Mouse (Mus musculus): ENCODE data around the gene Zc3h12c. TPM values are rescaled to one million over a fixed set of nuclear protein-coding genes. Genes with fewer than 3 reads are reported as not detected.

Zc3h12c gene
- polyA plus RNA-seq, 1 experiment from 2014 or later = 12.8 TPM

- Histone ChIP-seq H3K27me3 (0 out of 2 replicates have a peak, but pooled peaks cover 8% of the 10 kb centered on the region), H3K36me3 (replicated peaks) (0 out of 2 replicates have a peak, but pooled peaks cover 6% of the 10 kb centered on the region), H3K9me3 (no peaks in the 10 kb centered on the region), H3K9ac (no peak overlapping the region), H3K4me3 (replicated peaks) (no peak overlapping the region), H3K27ac (no peak overlapping the region), H3K4me2 (0 out of 2 replicates have a peak overlapping the region, but pooled peaks have one; percentile 13), H3K4me1 (peaks cover 34% of the 10 kb centered on the region)
- 84% methylated on average over 13 of the region's 13 CpGs for WGBS
- no peak for ATAC-seq (ENCODE audit: low FRiP score)
Observed at GRCm38 (mm10) chr9:52165076-52165705, 3.2 kb downstream of the Zc3h12c start.

DNA sequence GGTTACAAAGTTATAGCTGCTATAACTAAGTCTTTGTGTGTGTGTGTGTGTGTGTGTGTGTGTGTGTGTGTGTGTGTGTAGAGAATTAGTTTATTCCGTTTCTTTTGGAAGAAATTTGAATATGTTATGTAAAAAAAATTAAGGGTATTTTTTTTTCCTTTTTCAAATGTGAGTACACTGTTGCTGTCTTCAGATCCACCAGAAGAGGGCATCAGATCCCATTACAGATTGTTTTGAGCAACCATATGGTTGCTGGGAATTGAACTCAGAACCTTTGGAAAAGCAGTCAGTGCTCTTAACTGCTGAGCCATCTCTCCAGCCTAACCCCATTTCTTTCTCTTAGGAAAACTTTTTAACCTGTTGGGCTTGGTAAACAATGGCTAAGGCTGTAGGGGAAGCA lies 7.9 kb downstream of the Zc3h12c start:
- H3K4me3 ChIP-seq (replicated peaks) = no peak overlapping the region
- no peak for ATAC-seq (ENCODE audit: low FRiP score)
- no peaks in the 10 kb centered on the region for H3K9me3 ChIP-seq
- H3K27me3 ChIP-seq = no peaks in the 10 kb centered on the region
- 0 out of 2 replicates have a peak, but pooled peaks cover 6% of the 10 kb centered on the region for H3K36me3 ChIP-seq (replicated peaks)
- no peak overlapping the region for H3K9ac ChIP-seq
- WGBS = 70% methylated on average over 1 of the region's 1 CpGs
- H3K27ac ChIP-seq = no peak overlapping the region
- H3K4me2 ChIP-seq = no peak overlapping the region
- peaks cover 15% of the 10 kb centered on the region for H3K4me1 ChIP-seq

DNA sequence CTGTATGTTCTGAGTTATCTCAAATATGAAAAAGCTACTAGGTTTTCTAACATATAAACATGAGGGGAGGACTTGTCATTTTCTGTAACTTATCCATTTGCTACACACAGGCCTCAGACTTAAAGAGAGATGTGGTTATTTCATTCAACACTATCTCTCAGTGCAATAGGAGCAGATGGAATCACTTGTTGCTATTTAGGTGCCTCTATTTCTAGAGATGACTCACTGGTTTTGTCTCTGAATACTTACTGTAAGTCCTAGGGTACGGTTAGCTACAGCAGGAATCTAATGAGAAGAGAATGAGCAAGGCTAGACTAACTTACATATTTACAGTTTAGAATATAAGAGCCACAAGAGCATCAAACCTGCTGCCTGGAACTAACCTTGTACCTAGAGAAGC lies 9.8 kb downstream of the Zc3h12c start:
- Histone ChIP-seq H3K4me1 (peaks cover 20% of the 10 kb centered on the region), H3K36me3 (replicated peaks) (0 out of 2 replicates have a peak, but pooled peaks cover 4% of the 10 kb centered on the region), H3K27me3 (no peaks in the 10 kb centered on the region), H3K4me2 (no peak overlapping the region), H3K4me3 (replicated peaks) (no peak overlapping the region), H3K27ac (no peak overlapping the region), H3K9me3 (no peaks in the 10 kb centered on the region), H3K9ac (no peak overlapping the region)
- no peak for ATAC-seq (ENCODE audit: low FRiP score)
- 92% methylated on average over 1 of the region's 1 CpGs for WGBS

DNA sequence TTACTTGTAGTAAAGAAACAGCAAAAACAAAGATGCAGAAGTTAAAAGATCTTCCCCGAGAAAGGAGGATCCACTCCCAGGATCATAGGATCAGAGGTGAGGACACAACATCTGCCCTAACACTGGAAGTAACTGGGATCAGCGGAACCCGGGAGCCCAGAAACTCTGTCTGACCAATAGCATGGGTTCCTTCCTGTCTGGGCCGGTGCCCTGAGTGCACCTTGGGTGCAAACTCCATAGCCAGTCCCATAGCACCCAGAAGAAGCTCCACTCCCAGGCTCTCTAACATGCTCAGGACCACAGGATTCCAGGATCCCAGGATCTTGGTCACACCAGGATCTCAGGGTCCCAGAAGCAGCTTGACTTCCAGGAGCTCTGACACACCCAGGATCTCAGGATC lies 13.0 kb downstream of the Zc3h12c start:
- 85% methylated on average over 4 of the region's 4 CpGs for WGBS
- no peak overlapping the region for H3K4me2 ChIP-seq
- peaks cover 43% of the 10 kb centered on the region for H3K4me1 ChIP-seq
- no peak overlapping the region for H3K27ac ChIP-seq
- ATAC-seq (ENCODE audit: low FRiP score) = no peak
- no peak overlapping the region for H3K9ac ChIP-seq
- no peaks in the 10 kb centered on the region for H3K9me3 ChIP-seq
- H3K4me3 ChIP-seq (replicated peaks) = no peak overlapping the region
- H3K36me3 ChIP-seq (replicated peaks) = no peaks in the 10 kb centered on the region
- H3K27me3 ChIP-seq = no peaks in the 10 kb centered on the region

- Histone ChIP-seq H3K9me3 (no peaks in the 10 kb centered on the region), H3K27ac (no peak overlapping the region), H3K4me2 (no peak overlapping the region), H3K9ac (no peak overlapping the region), H3K27me3 (no peaks in the 10 kb centered on the region), H3K36me3 (replicated peaks) (no peaks in the 10 kb centered on the region), H3K4me1 (peaks cover 46% of the 10 kb centered on the region), H3K4me3 (replicated peaks) (no peak overlapping the region)
- no peak for ATAC-seq (ENCODE audit: low FRiP score)
- WGBS = 76% methylated on average over 7 of the region's 7 CpGs
Observed at GRCm38 (mm10) chr9:52154253-52154652, 14.1 kb downstream of the Zc3h12c start.

- no peak overlapping the region for H3K4me2 ChIP-seq
Observed at GRCm38 (mm10) chr9:52152076-52152826, 16.1 kb downstream of the Zc3h12c start.

GRCm38 (mm10) chr9:52149768-52150167 lies 18.6 kb downstream of the Zc3h12c start:
- H3K9ac ChIP-seq = no peak overlapping the region
- peak overlapping the region; percentile 93 for H3K27ac ChIP-seq
- no peaks in the 10 kb centered on the region for H3K27me3 ChIP-seq
- no peak overlapping the region for H3K4me3 ChIP-seq (replicated peaks)
- 49% methylated on average over 6 of the region's 6 CpGs for WGBS
- peak overlapping the region; percentile 51 for H3K4me2 ChIP-seq
- H3K36me3 ChIP-seq (replicated peaks) = no peaks in the 10 kb centered on the region
- peaks cover 61% of the 10 kb centered on the region for H3K4me1 ChIP-seq
- 0 out of 2 replicates have a peak, but pooled peaks have one; percentile 0 for ATAC-seq (ENCODE audit: low FRiP score)
- H3K9me3 ChIP-seq = no peaks in the 10 kb centered on the region

More at GRCm38 (mm10) chr9:52152076-52152826, 16.1 kb downstream of the Zc3h12c start:
- ATAC-seq (ENCODE audit: low FRiP score) = no peak
- WGBS = 29% methylated on average over 6 of the region's 6 CpGs
- H3K9me3 ChIP-seq = no peaks in the 10 kb centered on the region
- no peaks in the 10 kb centered on the region for H3K36me3 ChIP-seq (replicated peaks)
- peaks cover 56% of the 10 kb centered on the region for H3K4me1 ChIP-seq
- no peaks in the 10 kb centered on the region for H3K27me3 ChIP-seq
- H3K4me3 ChIP-seq (replicated peaks) = no peak overlapping the region
- peak overlapping the region; percentile 63 for H3K27ac ChIP-seq
- no peak overlapping the region for H3K9ac ChIP-seq

DNA sequence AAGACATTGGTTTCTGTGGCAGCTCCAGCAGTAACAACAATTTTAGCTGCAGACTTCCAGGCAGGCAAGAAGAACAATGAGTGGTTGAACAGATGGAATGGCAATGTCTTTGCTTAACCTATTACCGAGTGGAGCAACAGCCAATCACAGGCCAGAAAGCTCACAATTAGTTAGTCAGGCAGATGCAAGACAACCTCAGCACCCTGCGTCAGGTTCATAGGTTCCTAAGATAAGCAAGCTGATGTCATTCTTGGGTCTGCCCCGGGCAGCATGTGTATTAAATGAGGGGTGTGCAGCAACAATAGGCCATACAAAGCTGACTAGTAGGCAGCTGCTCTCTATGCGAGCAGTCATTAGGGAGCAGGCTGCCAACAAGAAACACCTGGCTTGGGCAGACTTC lies 19.1 kb downstream of the Zc3h12c start:
- Histone ChIP-seq H3K4me2 (peak overlapping the region; percentile 51), H3K27ac (peak overlapping the region; percentile 93), H3K9me3 (no peaks in the 10 kb centered on the region), H3K4me3 (replicated peaks) (peak overlapping the region; percentile 40), H3K36me3 (replicated peaks) (0 out of 2 replicates have a peak, but pooled peaks cover 1% of the 10 kb centered on the region), H3K4me1 (peaks cover 60% of the 10 kb centered on the region), H3K9ac (peak overlapping the region; percentile 61), H3K27me3 (no peaks in the 10 kb centered on the region)
- ATAC-seq (ENCODE audit: low FRiP score) = peak; percentile 88
- 3% methylated on average over 4 of the region's 4 CpGs for WGBS

- Histone ChIP-seq H3K4me2 (peak overlapping the region; percentile 51), H3K4me1 (peaks cover 60% of the 10 kb centered on the region), H3K4me3 (replicated peaks) (peak overlapping the region; percentile 40), H3K27me3 (no peaks in the 10 kb centered on the region), H3K9me3 (no peaks in the 10 kb centered on the region), H3K27ac (peak overlapping the region; percentile 93), H3K9ac (peak overlapping the region; percentile 61), H3K36me3 (replicated peaks) (peaks cover 6% of the 10 kb centered on the region)
- no peak for ATAC-seq (ENCODE audit: low FRiP score)
- 25% methylated on average over 4 of the region's 4 CpGs for WGBS
Observed at GRCm38 (mm10) chr9:52148831-52149230, 19.5 kb downstream of the Zc3h12c start.

DNA sequence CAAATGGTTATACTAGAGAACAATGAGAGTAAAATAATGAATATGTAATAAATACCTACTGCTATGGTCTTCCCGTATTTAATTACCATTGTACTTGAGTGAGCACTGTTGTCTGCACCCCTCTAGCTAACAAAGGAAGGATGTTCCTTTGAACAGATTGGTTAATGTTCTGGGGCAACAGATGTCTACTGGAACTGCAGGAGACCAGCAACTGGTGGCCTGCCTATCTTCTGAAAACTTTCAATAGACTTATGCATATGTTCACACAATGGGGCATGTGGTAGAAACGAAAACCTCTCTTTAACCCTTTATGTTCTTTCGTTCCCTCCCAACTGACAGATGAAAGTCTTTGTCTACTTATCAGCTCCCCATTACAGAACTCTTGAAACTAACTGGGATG lies 20.1 kb downstream of the Zc3h12c start:
- H3K4me3 ChIP-seq (replicated peaks) = peak overlapping the region; percentile 40
- 14% methylated on average over 3 of the region's 3 CpGs for WGBS
- H3K4me2 ChIP-seq = peak overlapping the region; percentile 51
- 0 out of 2 replicates have a peak, but pooled peaks have one; percentile 27 for ATAC-seq (ENCODE audit: low FRiP score)
- peaks cover 10% of the 10 kb centered on the region for H3K36me3 ChIP-seq (replicated peaks)
- peak overlapping the region; percentile 61 for H3K9ac ChIP-seq
- peak overlapping the region; percentile 93 for H3K27ac ChIP-seq
- no peaks in the 10 kb centered on the region for H3K27me3 ChIP-seq
- peaks cover 60% of the 10 kb centered on the region for H3K4me1 ChIP-seq
- no peaks in the 10 kb centered on the region for H3K9me3 ChIP-seq

DNA sequence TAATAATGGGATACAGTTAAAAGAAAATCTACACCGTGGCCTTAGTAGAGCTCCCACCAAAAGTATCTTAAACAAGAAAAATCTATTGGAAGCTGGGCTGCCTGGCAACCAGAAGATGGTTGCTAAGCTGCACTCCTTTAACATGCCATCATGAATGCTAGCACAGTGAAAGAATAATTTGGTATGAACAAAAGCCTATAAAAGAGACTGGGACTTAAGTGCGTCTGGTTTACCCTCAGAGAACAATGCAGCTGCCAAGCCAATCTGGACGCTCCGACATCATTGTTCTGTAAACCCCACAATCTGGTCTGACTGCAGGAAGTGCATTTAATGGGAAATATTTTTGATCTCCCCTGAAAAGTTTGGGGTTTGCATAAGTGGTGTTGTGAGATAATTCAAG lies 22.1 kb downstream of the Zc3h12c start:
- H3K4me3 ChIP-seq (replicated peaks) = peak overlapping the region; percentile 35
- H3K9me3 ChIP-seq = no peaks in the 10 kb centered on the region
- H3K36me3 ChIP-seq (replicated peaks) = peaks cover 18% of the 10 kb centered on the region
- 10% methylated on average over 4 of the region's 4 CpGs for WGBS
- H3K4me1 ChIP-seq = peaks cover 59% of the 10 kb centered on the region
- 0 out of 2 replicates have a peak overlapping the region, but pooled peaks have one; percentile 4 for H3K9ac ChIP-seq
- H3K4me2 ChIP-seq = peak overlapping the region; percentile 51
- peak; percentile 83 for ATAC-seq (ENCODE audit: low FRiP score)
- no peaks in the 10 kb centered on the region for H3K27me3 ChIP-seq
- H3K27ac ChIP-seq = peak overlapping the region; percentile 76

DNA sequence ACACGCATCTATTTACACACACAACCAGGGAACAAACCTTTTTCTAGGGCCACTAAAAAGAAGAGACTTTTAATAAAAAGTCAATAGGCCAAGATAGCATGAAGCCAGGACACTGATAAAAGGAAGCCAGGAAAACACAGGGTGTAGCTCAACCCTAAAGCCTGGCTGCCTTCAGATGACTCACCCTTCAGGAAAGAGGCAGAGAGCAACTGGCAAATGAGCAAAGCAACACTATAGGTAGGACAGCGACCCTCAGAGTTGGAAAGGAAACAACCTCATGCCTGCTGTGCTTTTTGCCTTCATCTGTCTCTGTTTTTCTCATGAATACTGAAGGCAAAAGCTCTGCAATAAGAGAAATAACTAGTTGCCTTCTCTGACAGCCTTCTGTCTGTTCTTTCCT lies 35.6 kb downstream of the Zc3h12c start:
- no peak for ATAC-seq (ENCODE audit: low FRiP score)
- Histone ChIP-seq H3K4me2 (no peak overlapping the region), H3K9me3 (no peaks in the 10 kb centered on the region), H3K4me3 (replicated peaks) (no peak overlapping the region), H3K4me1 (peaks cover 10% of the 10 kb centered on the region; the same call in 1 of the 2 replicates), H3K27ac (no peak overlapping the region), H3K36me3 (replicated peaks) (peaks cover 16% of the 10 kb centered on the region), H3K9ac (no peak overlapping the region), H3K27me3 (no peaks in the 10 kb centered on the region)
- 78% methylated on average over 2 of the region's 2 CpGs for WGBS

All from forebrain, embryonic 12.5 days (tissue).